Mouse (Mus musculus): ENCODE measurements around the gene Surf1. TPM values are rescaled to one million over a fixed set of nuclear protein-coding genes. Genes with fewer than 3 reads are reported as not detected.

Surf1 gene
- polyA plus RNA-seq, 1 experiment from 2014 or later = 59.7 TPM

DNA sequence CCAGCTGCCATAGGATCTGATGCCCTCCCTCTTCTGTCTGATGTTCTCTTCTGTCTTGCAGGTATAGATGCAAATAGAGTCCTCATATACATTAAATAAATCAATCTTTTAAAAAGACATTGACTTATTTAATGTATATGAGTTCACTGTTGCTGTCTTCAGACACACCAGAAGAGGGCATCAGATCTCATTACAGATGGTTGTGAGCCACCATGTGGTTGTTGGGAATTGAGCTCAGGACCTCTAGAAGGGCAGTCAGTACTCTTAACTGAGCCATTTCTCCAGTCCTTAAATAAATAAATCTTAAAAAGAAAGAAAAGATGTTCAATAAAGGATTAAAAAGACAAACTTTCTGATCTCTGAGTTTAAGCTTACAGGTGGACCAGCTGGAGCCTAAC is 6.9 kb downstream of the Surf1 start:
- Histone ChIP-seq H3K27ac (ENCODE audit: low read length) (peak overlapping the region; percentile 90), H3K27me3 (replicated peaks; ENCODE audit: insufficient read depth, low read length) (no peaks in the 10 kb centered on the region), H3K4me3 (ENCODE audit: low read depth, low read length) (peak overlapping the region; percentile 76), H3K4me1 (ENCODE audit: insufficient read depth, low read depth, low read length) (peaks cover 22% of the 10 kb centered on the region; the same call in 1 of the 2 replicates), H3K4me2 (replicated peaks; ENCODE audit: low read depth, low read length) (peak overlapping the region; percentile 73), H3K9ac (replicated peaks; ENCODE audit: low read depth) (peak overlapping the region; percentile 95), H3K9me3 (ENCODE audit: low read length) (no peaks in the 10 kb centered on the region), H3K36me3 (ENCODE audit: insufficient read depth, low read length) (peaks cover 18% of the 10 kb centered on the region)
- TF ChIP-seq CTCF (IDR thresholded peaks at IDR 0.05) (no peak), EP300 (IDR thresholded peaks at IDR 0.05) (no peak)
- DNase-seq (ENCODE audit: low spot score) (no peak), ATAC-seq (no peak)

DNA sequence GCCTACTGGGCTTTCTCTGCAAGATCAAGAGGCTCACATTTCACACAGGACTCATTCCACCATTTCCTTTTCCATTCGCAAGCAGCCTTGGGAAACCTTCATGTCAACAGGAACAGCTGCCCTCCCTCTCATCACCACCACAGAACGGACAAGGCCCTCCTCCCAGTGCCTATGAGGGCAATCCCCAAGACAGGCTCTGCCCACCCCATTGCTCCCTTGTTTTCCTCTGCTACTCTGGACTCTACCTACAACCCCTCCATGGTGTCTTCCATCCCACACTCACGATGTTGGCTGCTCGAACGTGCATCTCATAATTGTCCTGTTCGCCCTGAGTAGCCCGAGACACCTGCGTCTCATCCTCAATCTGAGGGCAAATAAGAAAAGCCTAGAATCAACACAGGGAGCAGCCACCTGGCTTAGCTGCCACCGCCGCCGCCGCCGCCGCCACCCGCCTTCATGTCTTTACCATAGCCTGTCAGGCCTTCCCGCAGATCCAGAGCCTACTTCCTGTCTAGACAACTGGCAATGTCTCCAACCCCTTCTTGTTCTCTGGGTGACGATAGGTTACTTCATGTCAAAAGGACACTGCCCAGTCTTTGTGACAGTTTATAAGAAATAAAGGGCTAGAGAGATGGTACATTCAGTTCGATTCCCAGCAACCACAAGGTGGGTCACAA is 7.5 kb downstream of the Surf1 start:
- 0 out of 2 replicates have a peak overlapping the region, but pooled peaks have one; percentile 95 for H3K9ac ChIP-seq (replicated peaks; ENCODE audit: low read depth)
- H3K4me1 ChIP-seq (ENCODE audit: insufficient read depth, low read depth, low read length) = peaks cover 22% of the 10 kb centered on the region; the same call in 1 of the 2 replicates
- H3K36me3 ChIP-seq (ENCODE audit: insufficient read depth, low read length) = peaks cover 17% of the 10 kb centered on the region
- H3K4me3 ChIP-seq (ENCODE audit: low read depth, low read length) = no peak overlapping the region
- no peak overlapping the region for H3K27ac ChIP-seq (ENCODE audit: low read length)
- TF ChIP-seq EP300 (IDR thresholded peaks at IDR 0.05) = no peak
- TF ChIP-seq CTCF (IDR thresholded peaks at IDR 0.05) = no peak
- WGBS = 71% methylated on average over 18 of the region's 18 CpGs
- no peak for ATAC-seq
- DNase-seq (ENCODE audit: low spot score) = no peak
- H3K27me3 ChIP-seq (replicated peaks; ENCODE audit: insufficient read depth, low read length) = no peaks in the 10 kb centered on the region
- peak overlapping the region; percentile 73 for H3K4me2 ChIP-seq (replicated peaks; ENCODE audit: low read depth, low read length)
- no peaks in the 10 kb centered on the region for H3K9me3 ChIP-seq (ENCODE audit: low read length)

DNA sequence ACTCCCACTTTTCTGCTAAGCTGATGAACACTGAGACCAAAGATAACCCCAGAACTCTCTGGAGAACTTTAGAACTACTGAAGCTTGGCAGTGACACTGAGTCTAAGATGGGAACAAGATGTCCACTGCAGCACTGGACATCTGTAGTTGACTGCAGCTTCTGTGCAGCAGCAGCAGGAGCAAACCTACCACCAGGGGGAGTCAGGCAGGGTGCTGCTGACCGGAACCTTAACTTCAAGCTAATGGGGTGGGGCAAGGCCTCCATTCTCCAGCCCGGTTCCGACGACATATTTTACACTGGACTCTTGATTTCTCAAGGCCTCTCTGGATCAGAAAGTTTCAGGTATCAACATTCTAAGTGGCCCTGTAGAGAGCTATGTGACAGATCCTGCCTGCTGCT is 9.2 kb downstream of the Surf1 start:
- Histone ChIP-seq H3K9me3 (ENCODE audit: low read length) (no peaks in the 10 kb centered on the region), H3K27ac (ENCODE audit: low read length) (no peak overlapping the region), H3K36me3 (ENCODE audit: insufficient read depth, low read length) (0 out of 2 replicates have a peak, but pooled peaks cover 4% of the 10 kb centered on the region), H3K9ac (replicated peaks; ENCODE audit: low read depth) (no peak overlapping the region), H3K4me3 (ENCODE audit: low read depth, low read length) (no peak overlapping the region), H3K4me1 (ENCODE audit: insufficient read depth, low read depth, low read length) (peaks cover 23% of the 10 kb centered on the region; the same call in 1 of the 2 replicates), H3K4me2 (replicated peaks; ENCODE audit: low read depth, low read length) (no peak overlapping the region), H3K27me3 (replicated peaks; ENCODE audit: insufficient read depth, low read length) (no peaks in the 10 kb centered on the region)
- TF ChIP-seq CTCF (IDR thresholded peaks at IDR 0.05) (peak; percentile 87), EP300 (IDR thresholded peaks at IDR 0.05) (no peak)
- ATAC-seq (no peak), DNase-seq (ENCODE audit: low spot score) (peak; percentile 82)
- 29% methylated on average over 4 of the region's 4 CpGs for WGBS

- Histone ChIP-seq H3K9me3 (ENCODE audit: low read length) (no peaks in the 10 kb centered on the region), H3K27ac (ENCODE audit: low read length) (no peak overlapping the region), H3K4me1 (ENCODE audit: insufficient read depth, low read depth, low read length) (peaks cover 26% of the 10 kb centered on the region; the same call in 1 of the 2 replicates), H3K36me3 (ENCODE audit: insufficient read depth, low read length) (0 out of 2 replicates have a peak, but pooled peaks cover 4% of the 10 kb centered on the region), H3K4me2 (replicated peaks; ENCODE audit: low read depth, low read length) (no peak overlapping the region), H3K4me3 (ENCODE audit: low read depth, low read length) (no peak overlapping the region), H3K9ac (replicated peaks; ENCODE audit: low read depth) (no peak overlapping the region), H3K27me3 (replicated peaks; ENCODE audit: insufficient read depth, low read length) (no peaks in the 10 kb centered on the region)
- TF ChIP-seq CTCF (IDR thresholded peaks at IDR 0.05) (no peak), EP300 (IDR thresholded peaks at IDR 0.05) (no peak)
- DNase-seq (ENCODE audit: low spot score) (no peak), ATAC-seq (no peak)
- WGBS = 92% methylated on average over 3 of the region's 3 CpGs
These were observed 9.9 kb downstream of the Surf1 start for GRCm38 (mm10) chr2:26906431-26906830.

- H3K9me3 ChIP-seq (ENCODE audit: low read length) = no peaks in the 10 kb centered on the region
- H3K4me3 ChIP-seq (ENCODE audit: low read depth, low read length) = no peak overlapping the region
- DNase-seq (ENCODE audit: low spot score) (no peak), ATAC-seq (no peak)
- H3K27ac ChIP-seq (ENCODE audit: low read length) = no peak overlapping the region
- no peak for TF ChIP-seq EP300 (IDR thresholded peaks at IDR 0.05)
- no peak for TF ChIP-seq CTCF (IDR thresholded peaks at IDR 0.05)
- peaks cover 26% of the 10 kb centered on the region; the same call in 1 of the 2 replicates for H3K4me1 ChIP-seq (ENCODE audit: insufficient read depth, low read depth, low read length)
- no peak overlapping the region for H3K4me2 ChIP-seq (replicated peaks; ENCODE audit: low read depth, low read length)
- H3K36me3 ChIP-seq (ENCODE audit: insufficient read depth, low read length) = 0 out of 2 replicates have a peak, but pooled peaks cover 4% of the 10 kb centered on the region
- 90% methylated on average over 2 of the region's 2 CpGs for WGBS
- H3K9ac ChIP-seq (replicated peaks; ENCODE audit: low read depth) = no peak overlapping the region
- H3K27me3 ChIP-seq (replicated peaks; ENCODE audit: insufficient read depth, low read length) = no peaks in the 10 kb centered on the region
These were observed 10.4 kb downstream of the Surf1 start for GRCm38 (mm10) chr2:26905936-26906335.

DNA sequence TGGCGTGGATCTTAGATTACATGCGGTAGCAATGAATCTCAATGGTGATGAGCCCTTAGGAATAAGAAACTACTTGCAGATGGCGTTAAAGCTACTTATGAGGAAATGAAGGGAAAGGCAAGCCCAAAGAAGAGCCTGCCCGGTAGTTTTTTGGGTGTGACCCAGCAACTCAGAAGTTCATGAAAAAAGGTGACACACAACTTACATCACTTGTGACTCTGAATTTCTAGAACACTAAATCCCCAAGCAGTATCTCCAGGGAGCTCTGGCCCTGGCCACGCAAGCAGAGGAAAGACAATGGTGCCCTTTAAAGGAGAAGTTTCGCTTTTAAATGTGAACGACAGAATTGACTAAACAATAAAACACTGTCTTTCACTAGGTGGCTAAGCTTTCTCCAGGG is 13.0 kb downstream of the Surf1 start:
- ATAC-seq (no peak), DNase-seq (ENCODE audit: low spot score) (no peak)
- Histone ChIP-seq H3K36me3 (ENCODE audit: insufficient read depth, low read length) (peaks cover 4% of the 10 kb centered on the region; the same call in 1 of the 2 replicates), H3K9me3 (ENCODE audit: low read length) (no peaks in the 10 kb centered on the region), H3K4me3 (ENCODE audit: low read depth, low read length) (peak overlapping the region; percentile 68), H3K4me2 (replicated peaks; ENCODE audit: low read depth, low read length) (peak overlapping the region; percentile 88), H3K9ac (replicated peaks; ENCODE audit: low read depth) (peak overlapping the region; percentile 63), H3K27ac (ENCODE audit: low read length) (peak overlapping the region; percentile 89), H3K4me1 (ENCODE audit: insufficient read depth, low read depth, low read length) (peaks cover 11% of the 10 kb centered on the region; the same call in 1 of the 2 replicates), H3K27me3 (replicated peaks; ENCODE audit: insufficient read depth, low read length) (no peaks in the 10 kb centered on the region)
- TF ChIP-seq CTCF (IDR thresholded peaks at IDR 0.05) = no peak
- no peak for TF ChIP-seq EP300 (IDR thresholded peaks at IDR 0.05)
- 11% methylated on average over 7 of the region's 7 CpGs for WGBS
